Mouse (Mus musculus) heart, postnatal 0 days (tissue): ENCODE measurements around the gene Ank2. TPM values are rescaled to one million over a fixed set of nuclear protein-coding genes. Genes with fewer than 3 reads are reported as not detected.

Experiments
- ATAC-seq: fragments of 200-750 bp; cut with Nextera tagmentation; 2 replicates; pipeline ENCODE4 v1.8.0; 2017; ENCODE audit warnings: low read depth, moderate number of reproducible peaks, moderate library complexity; ENCODE audit not compliant: insufficient read depth
- DNase-seq: peaks from one replicate; pipeline ENCODE4 v3.0.0-alpha.2; 2016; ENCODE audit warnings: low spot score
- H3K27ac ChIP-seq: fragments of 300-500 bp; sonication (generic); 2 replicates; pipeline ENCODE4 v1.5.1; 2014; ENCODE audit warnings: low read depth, mild to moderate bottlenecking
- H3K27me3 ChIP-seq: fragments of 300-500 bp; sonication (generic); 2 replicates; pipeline ENCODE4 v1.6.1; 2014; ENCODE audit warnings: low read length, mixed read lengths; ENCODE audit not compliant: control insufficient read depth, insufficient read depth
- H3K36me3 ChIP-seq: fragments of 300-500 bp; sonication (generic); replicated peaks from 2 replicates; pipeline ENCODE4 v1.6.1; 2014; ENCODE audit warnings: low read length, mixed read lengths; ENCODE audit not compliant: control insufficient read depth, insufficient read depth
- H3K4me1 ChIP-seq: fragments of 300-500 bp; sonication (generic); 2 replicates; pipeline ENCODE4 v1.6.1; 2014; ENCODE audit warnings: antibody characterized with exemption; ENCODE audit not compliant: control insufficient read depth, insufficient read depth
- H3K4me2 ChIP-seq: fragments of 300-500 bp; sonication (generic); 2 replicates; pipeline ENCODE4 v1.6.1; 2014; ENCODE audit warnings: low read depth, mild to moderate bottlenecking, low read length, moderate library complexity
- H3K4me3 ChIP-seq: fragments of 300-500 bp; sonication (generic); 2 replicates; pipeline ENCODE4 v1.5.1; 2014; ENCODE audit warnings: low read depth, low read length
- H3K9ac ChIP-seq: fragments of 300-500 bp; sonication (generic); replicated peaks from 2 replicates; pipeline ENCODE4 v1.6.1; 2014; ENCODE audit warnings: low read depth, low read length, mixed read lengths
- H3K9me3 ChIP-seq: fragments of 300-500 bp; sonication (generic); replicated peaks from 2 replicates; pipeline ENCODE4 v1.6.1; 2016; ENCODE audit warnings: low read length; ENCODE audit not compliant: control insufficient read depth
- CTCF ChIP-seq: IDR thresholded peaks from 2 replicates; pipeline ENCODE4 v1.5.1; 2016; ENCODE audit warnings: antibody characterized with exemption, control low read depth, low read depth
- EP300 ChIP-seq: IDR thresholded peaks from 2 replicates; pipeline ENCODE4 v1.6.1; 2016; ENCODE audit warnings: antibody characterized with exemption, low read depth
- WGBS: fragments of 180-500 bp; shearing (Covaris S2); extraction: QIAGEN DNeasy Blood & Tissue Kit; methylation state at CpG from one replicate; pipeline ENCODE4 v1.1.7; 2014; 5-methylcytosine and 5-hydroxymethylcytosine counted together
- polyA plus RNA-seq: library from polyadenylated mRNA; unstranded; fragments of >200 nt; fragmentation: Nextera tagmentation; extraction: Ambion mirVana; gene quantifications from 2 replicates; pipeline ENCODE4 v1.2.1, GENCODE M21; 2015
- total RNA-seq: library from RNA; depleted of rRNA; stranded (reverse); fragments of >200 nt; gene quantifications from 2 replicates; pipeline ENCODE4 v1.2.3, GENCODE M21; 2014; ENCODE audit warnings: low replicate concordance

Ank2 gene
- total and polyA plus RNA-seq, 2 experiments from 2014 or later: 45.1 to 138 TPM

GRCm38 (mm10) chr3:127451070-127451469 lies 48.1 kb downstream of the Ank2 start:
- H3K9me3 ChIP-seq: no peaks in the 10 kb centered on the region
- DNase-seq (peak; percentile 58), ATAC-seq (no peak)
- H3K4me2 ChIP-seq: no peak overlapping the region
- H3K27me3 ChIP-seq: no peaks in the 10 kb centered on the region
- 10% methylated on average over 3 of the region's 3 CpGs for WGBS
- no peak for TF ChIP-seq EP300
- peak; percentile 74 for TF ChIP-seq CTCF
- H3K4me3 ChIP-seq: no peak overlapping the region
- H3K9ac ChIP-seq: no peak overlapping the region
- no peak overlapping the region for H3K27ac ChIP-seq
- no peaks in the 10 kb centered on the region for H3K36me3 ChIP-seq
- no peaks in the 10 kb centered on the region for H3K4me1 ChIP-seq

- WGBS: 49% methylated on average over 5 of the region's 5 CpGs
Measured at GRCm38 (mm10) chr3:127446173-127446572, 53.0 kb downstream of the Ank2 start.

GRCm38 (mm10) chr3:127433291-127433690 lies 65.9 kb downstream of the Ank2 start:
- Histone ChIP-seq H3K4me2 (no peak overlapping the region), H3K4me1 (no peaks in the 10 kb centered on the region), H3K27ac (no peak overlapping the region), H3K9ac (no peak overlapping the region), H3K9me3 (no peaks in the 10 kb centered on the region), H3K4me3 (no peak overlapping the region), H3K36me3 (no peaks in the 10 kb centered on the region), H3K27me3 (no peaks in the 10 kb centered on the region)
- DNase-seq: no peak
- no peak for ATAC-seq
- TF ChIP-seq CTCF: no peak
- no peak for TF ChIP-seq EP300
- WGBS: 71% methylated on average over 3 of the region's 3 CpGs

More at GRCm38 (mm10) chr3:127446173-127446572, 53.0 kb downstream of the Ank2 start:
- H3K4me3 ChIP-seq: no peak overlapping the region
- H3K36me3 ChIP-seq: no peaks in the 10 kb centered on the region
- TF ChIP-seq CTCF (peak; percentile 62), EP300 (no peak)
- no peaks in the 10 kb centered on the region for H3K4me1 ChIP-seq
- H3K4me2 ChIP-seq: no peak overlapping the region
- peak; percentile 47; the same call in 1 of the 2 replicates for ATAC-seq
- H3K27ac ChIP-seq: no peak overlapping the region
- no peak overlapping the region for H3K9ac ChIP-seq
- H3K27me3 ChIP-seq: no peaks in the 10 kb centered on the region
- no peaks in the 10 kb centered on the region for H3K9me3 ChIP-seq
- no peak for DNase-seq

- Histone ChIP-seq H3K4me3 (no peak overlapping the region), H3K4me2 (no peak overlapping the region), H3K4me1 (no peaks in the 10 kb centered on the region), H3K36me3 (no peaks in the 10 kb centered on the region), H3K27me3 (no peaks in the 10 kb centered on the region), H3K27ac (no peak overlapping the region), H3K9me3 (no peaks in the 10 kb centered on the region), H3K9ac (no peak overlapping the region)
- WGBS: 24% methylated on average over 13 of the region's 13 CpGs
- no peak for DNase-seq
- TF ChIP-seq EP300 (no peak), CTCF (no peak)
- ATAC-seq: no peak; the same call in 1 of the 2 replicates
Measured at GRCm38 (mm10) chr3:127429866-127430265, 69.3 kb downstream of the Ank2 start.

DNA sequence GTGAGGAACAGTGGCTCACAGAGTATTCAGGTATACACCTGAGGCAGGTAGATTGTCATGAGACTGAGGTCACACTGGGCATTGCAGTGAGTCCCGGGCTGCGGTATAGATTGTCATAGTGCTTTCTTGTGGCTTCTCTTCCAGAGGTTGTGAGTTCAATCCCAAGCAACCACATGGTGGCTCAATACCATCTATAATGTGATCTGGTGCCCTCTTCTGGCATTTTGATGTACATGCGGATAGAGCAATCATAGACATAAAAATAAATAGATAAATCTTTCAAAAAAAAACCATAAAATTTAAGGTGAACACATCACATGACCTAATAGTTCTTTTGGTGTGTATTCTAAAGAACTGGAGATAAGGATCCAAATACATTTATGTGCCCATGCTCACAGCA lies 70.6 kb downstream of the Ank2 start:
- 92% methylated on average over 3 of the region's 3 CpGs for WGBS
- no peak for ATAC-seq
- Histone ChIP-seq H3K4me1 (no peaks in the 10 kb centered on the region), H3K27me3 (no peaks in the 10 kb centered on the region), H3K27ac (no peak overlapping the region), H3K4me3 (no peak overlapping the region), H3K36me3 (no peaks in the 10 kb centered on the region), H3K4me2 (no peak overlapping the region), H3K9me3 (no peaks in the 10 kb centered on the region), H3K9ac (no peak overlapping the region)
- DNase-seq: no peak
- TF ChIP-seq EP300: no peak
- peak; percentile 19; the same call in 1 of the 2 replicates for TF ChIP-seq CTCF

DNA sequence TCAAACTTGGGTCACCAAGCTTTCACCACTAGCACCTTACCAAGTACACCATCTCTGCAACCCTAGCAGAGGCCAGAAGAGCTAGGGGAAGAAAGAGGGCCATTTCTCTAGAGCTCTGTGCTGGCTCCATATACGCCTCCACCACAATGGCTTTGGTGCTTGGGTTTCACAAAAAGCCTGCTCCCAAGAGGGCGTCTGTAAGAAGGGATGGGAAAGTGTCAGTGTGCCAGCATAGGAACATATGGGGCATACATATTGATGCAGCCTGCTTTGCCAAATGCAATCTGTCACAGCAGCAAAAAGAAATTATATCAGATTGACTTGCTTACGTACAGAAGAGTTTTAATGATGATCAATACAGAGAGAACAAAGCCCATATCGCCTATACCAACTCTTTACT lies 82.2 kb downstream of the Ank2 start:
- DNase-seq (no peak), ATAC-seq (no peak)
- WGBS: 87% methylated on average over 4 of the region's 4 CpGs
- Histone ChIP-seq H3K4me2 (no peak overlapping the region), H3K27me3 (no peaks in the 10 kb centered on the region), H3K4me1 (no peaks in the 10 kb centered on the region), H3K4me3 (no peak overlapping the region), H3K27ac (no peak overlapping the region), H3K9me3 (no peaks in the 10 kb centered on the region), H3K9ac (no peak overlapping the region), H3K36me3 (no peaks in the 10 kb centered on the region)
- TF ChIP-seq CTCF: no peak
- no peak for TF ChIP-seq EP300
